Mouse (Mus musculus): ENCODE data around the gene Kcnj6. TPM values are rescaled to one million over a fixed set of nuclear protein-coding genes. Genes with fewer than 3 reads are reported as not detected.

The Kcnj6 gene
- polyA plus RNA-seq, 1 experiment from 2014 or later = not detected

DNA sequence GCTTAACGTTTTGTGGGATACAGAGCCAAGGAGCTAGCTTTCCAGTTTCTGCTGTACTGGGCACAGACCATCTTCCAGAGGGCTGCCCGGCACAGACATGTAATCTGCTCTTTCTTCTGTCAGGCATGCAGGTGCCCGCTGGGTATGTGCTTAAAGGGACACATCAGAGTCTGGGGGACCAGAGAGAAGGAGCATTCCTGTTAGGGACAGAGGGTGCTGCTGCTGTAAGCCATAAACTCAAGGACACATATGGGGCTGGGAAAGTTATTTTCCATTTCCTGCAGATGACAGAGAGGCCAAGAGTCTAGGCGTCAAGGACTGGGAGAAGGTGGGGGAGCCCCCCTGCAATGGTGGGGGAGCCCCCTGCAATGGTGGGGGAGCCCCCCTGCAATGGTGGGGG lies 278.0 kb downstream of the Kcnj6 start:
- Histone ChIP-seq H3K36me3 (ENCODE audit: insufficient read depth, low read length) (no peaks in the 10 kb centered on the region), H3K9me3 (ENCODE audit: low read length) (peaks cover 8% of the 10 kb centered on the region), H3K4me1 (ENCODE audit: insufficient read depth, low read length) (peaks cover 11% of the 10 kb centered on the region), H3K27ac (ENCODE audit: low read length) (no peak overlapping the region), H3K9ac (replicated peaks; ENCODE audit: low read length) (no peak overlapping the region), H3K27me3 (ENCODE audit: insufficient read depth, low read length) (no peaks in the 10 kb centered on the region), H3K4me3 (ENCODE audit: low read length) (no peak overlapping the region), H3K4me2 (replicated peaks; ENCODE audit: low read depth, low read length) (no peak overlapping the region)
- no peak for ATAC-seq (ENCODE audit: low FRiP score, low TSS enrichment)
- WGBS = 64% methylated on average over 4 of the region's 4 CpGs

DNA sequence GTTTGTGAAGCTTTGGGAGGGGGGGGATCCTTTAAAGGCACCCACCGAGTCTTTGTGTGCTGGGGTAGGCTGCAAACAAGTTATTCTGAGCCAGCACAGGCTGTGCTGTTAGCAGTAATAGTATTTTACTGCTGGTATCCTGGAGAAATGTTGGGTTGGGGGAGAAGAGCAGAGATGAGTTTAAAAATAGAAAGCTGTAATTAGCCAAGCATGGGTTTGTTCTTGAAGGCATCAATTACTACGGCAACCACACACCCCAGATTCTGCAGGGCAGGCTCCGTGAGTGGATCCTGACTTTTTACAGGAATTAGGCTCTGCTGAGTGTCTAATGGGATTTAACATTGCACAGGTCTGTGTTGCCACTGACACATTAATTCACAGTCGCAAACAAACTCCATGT lies 278.6 kb downstream of the Kcnj6 start:
- Histone ChIP-seq H3K36me3 (ENCODE audit: insufficient read depth, low read length) (no peaks in the 10 kb centered on the region), H3K9me3 (ENCODE audit: low read length) (peaks cover 8% of the 10 kb centered on the region), H3K4me1 (ENCODE audit: insufficient read depth, low read length) (peaks cover 13% of the 10 kb centered on the region), H3K4me2 (replicated peaks; ENCODE audit: low read depth, low read length) (no peak overlapping the region), H3K27ac (ENCODE audit: low read length) (no peak overlapping the region), H3K9ac (replicated peaks; ENCODE audit: low read length) (no peak overlapping the region), H3K4me3 (ENCODE audit: low read length) (no peak overlapping the region), H3K27me3 (ENCODE audit: insufficient read depth, low read length) (no peaks in the 10 kb centered on the region)
- ATAC-seq (ENCODE audit: low FRiP score, low TSS enrichment) = no peak
- WGBS = 43% methylated on average over 4 of the region's 4 CpGs

GRCm38 (mm10) chr16:94717051-94717450 lies 280.4 kb downstream of the Kcnj6 start:
- H3K9ac ChIP-seq (replicated peaks; ENCODE audit: low read length) = no peak overlapping the region
- H3K27me3 ChIP-seq (ENCODE audit: insufficient read depth, low read length) = no peaks in the 10 kb centered on the region; the same call in 1 of the 2 replicates
- no peak for ATAC-seq (ENCODE audit: low FRiP score, low TSS enrichment)
- 95% methylated on average over 11 of the region's 11 CpGs for WGBS
- peaks cover 8% of the 10 kb centered on the region for H3K9me3 ChIP-seq (ENCODE audit: low read length)
- no peak overlapping the region for H3K4me2 ChIP-seq (replicated peaks; ENCODE audit: low read depth, low read length)
- no peaks in the 10 kb centered on the region for H3K36me3 ChIP-seq (ENCODE audit: insufficient read depth, low read length)
- peaks cover 17% of the 10 kb centered on the region for H3K4me1 ChIP-seq (ENCODE audit: insufficient read depth, low read length)
- H3K4me3 ChIP-seq (ENCODE audit: low read length) = no peak overlapping the region
- H3K27ac ChIP-seq (ENCODE audit: low read length) = no peak overlapping the region

DNA sequence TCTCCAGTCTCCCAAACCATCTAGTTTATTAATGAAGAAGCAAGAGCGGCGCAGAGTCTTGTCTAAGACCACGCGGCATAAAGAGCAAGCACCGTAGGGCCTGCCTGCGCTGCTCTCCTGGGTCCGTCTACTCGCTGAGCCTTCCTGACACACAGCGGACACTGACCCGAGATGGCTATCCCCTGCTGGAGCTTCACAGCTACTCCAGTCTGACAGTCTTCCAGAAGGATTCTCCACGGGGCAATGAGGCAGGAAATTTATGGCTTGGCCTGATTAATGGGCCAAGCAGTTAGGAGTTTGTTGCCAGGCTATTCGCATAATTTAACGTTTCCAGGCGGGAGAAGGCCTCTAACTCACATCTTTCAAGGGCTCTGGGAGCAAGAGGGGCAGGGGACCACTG lies 283.0 kb downstream of the Kcnj6 start:
- H3K4me3 ChIP-seq (ENCODE audit: low read length) = no peak overlapping the region
- H3K27ac ChIP-seq (ENCODE audit: low read length) = no peak overlapping the region
- H3K4me1 ChIP-seq (ENCODE audit: insufficient read depth, low read length) = peaks cover 17% of the 10 kb centered on the region
- H3K9me3 ChIP-seq (ENCODE audit: low read length) = peaks cover 8% of the 10 kb centered on the region
- peak overlapping the region; percentile 21 for H3K4me2 ChIP-seq (replicated peaks; ENCODE audit: low read depth, low read length)
- no peaks in the 10 kb centered on the region; the same call in 1 of the 2 replicates for H3K27me3 ChIP-seq (ENCODE audit: insufficient read depth, low read length)
- 16% methylated on average over 14 of the region's 14 CpGs for WGBS
- peak; percentile 77 for ATAC-seq (ENCODE audit: low FRiP score, low TSS enrichment)
- no peak overlapping the region for H3K9ac ChIP-seq (replicated peaks; ENCODE audit: low read length)
- H3K36me3 ChIP-seq (ENCODE audit: insufficient read depth, low read length) = no peaks in the 10 kb centered on the region

GRCm38 (mm10) chr16:94713480-94714094 lies 283.9 kb downstream of the Kcnj6 start:
- Histone ChIP-seq H3K9me3 (ENCODE audit: low read length) (peaks cover 8% of the 10 kb centered on the region), H3K4me2 (replicated peaks; ENCODE audit: low read depth, low read length) (peak overlapping the region; percentile 51), H3K9ac (replicated peaks; ENCODE audit: low read length) (peak overlapping the region; percentile 43), H3K27ac (ENCODE audit: low read length) (no peak overlapping the region), H3K36me3 (ENCODE audit: insufficient read depth, low read length) (no peaks in the 10 kb centered on the region), H3K27me3 (ENCODE audit: insufficient read depth, low read length) (no peaks in the 10 kb centered on the region; the same call in 1 of the 2 replicates), H3K4me1 (ENCODE audit: insufficient read depth, low read length) (peaks cover 17% of the 10 kb centered on the region), H3K4me3 (ENCODE audit: low read length) (peak overlapping the region; percentile 26)
- ATAC-seq (ENCODE audit: low FRiP score, low TSS enrichment) = peak; percentile 86
- WGBS = 9% methylated on average over 25 of the region's 25 CpGs

DNA sequence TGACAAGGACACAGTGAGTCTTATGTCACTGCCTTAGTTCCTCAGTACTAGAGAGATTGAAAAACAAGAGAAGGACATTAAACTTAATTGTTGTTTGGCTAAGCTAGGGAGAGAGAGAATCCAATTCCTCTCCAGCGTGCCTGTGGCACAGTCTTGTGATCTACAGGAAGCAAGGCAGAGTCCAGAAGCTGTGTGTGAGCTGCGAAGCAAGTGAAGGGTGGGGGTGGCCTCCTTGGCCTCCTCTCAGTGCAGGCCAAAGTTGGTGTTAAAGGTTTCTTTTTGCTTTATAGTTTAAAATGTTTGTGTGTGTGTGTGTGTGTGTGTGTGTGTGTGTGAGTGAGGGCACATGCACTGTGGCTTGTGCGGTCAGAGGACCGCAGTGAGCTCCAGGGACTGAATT lies 295.5 kb downstream of the Kcnj6 start:
- no peak for ATAC-seq (ENCODE audit: low FRiP score, low TSS enrichment)
- no peak overlapping the region for H3K27ac ChIP-seq (ENCODE audit: low read length)
- 63% methylated on average over 4 of the region's 4 CpGs for WGBS
- H3K4me2 ChIP-seq (replicated peaks; ENCODE audit: low read depth, low read length) = no peak overlapping the region
- no peak overlapping the region for H3K9ac ChIP-seq (replicated peaks; ENCODE audit: low read length)
- H3K4me1 ChIP-seq (ENCODE audit: insufficient read depth, low read length) = no peaks in the 10 kb centered on the region; the same call in 1 of the 2 replicates
- H3K36me3 ChIP-seq (ENCODE audit: insufficient read depth, low read length) = no peaks in the 10 kb centered on the region
- no peaks in the 10 kb centered on the region for H3K9me3 ChIP-seq (ENCODE audit: low read length)
- H3K4me3 ChIP-seq (ENCODE audit: low read length) = no peak overlapping the region
- H3K27me3 ChIP-seq (ENCODE audit: insufficient read depth, low read length) = no peaks in the 10 kb centered on the region

DNA sequence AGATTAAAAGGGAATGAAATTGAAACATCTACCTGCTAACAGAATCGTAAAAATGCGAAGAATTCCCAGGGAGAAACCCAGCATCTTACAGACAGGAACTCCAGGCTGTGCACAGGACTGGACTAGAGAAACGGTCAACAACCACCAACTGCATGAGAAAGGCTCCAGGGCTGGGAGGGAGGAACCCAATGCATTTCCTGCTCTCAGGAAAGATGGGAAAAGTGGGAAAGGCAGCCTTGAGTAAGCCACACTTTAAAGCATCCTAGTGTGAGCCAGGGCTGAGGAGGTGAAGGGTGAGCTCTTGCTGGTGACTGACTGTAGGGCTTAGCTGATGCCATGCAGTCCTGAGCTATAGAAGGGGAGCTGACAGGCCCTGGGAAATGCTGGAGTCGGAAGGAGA lies 296.4 kb downstream of the Kcnj6 start:
- Histone ChIP-seq H3K27me3 (ENCODE audit: insufficient read depth, low read length) (no peaks in the 10 kb centered on the region), H3K9me3 (ENCODE audit: low read length) (no peaks in the 10 kb centered on the region), H3K4me2 (replicated peaks; ENCODE audit: low read depth, low read length) (no peak overlapping the region), H3K4me3 (ENCODE audit: low read length) (no peak overlapping the region), H3K4me1 (ENCODE audit: insufficient read depth, low read length) (no peaks in the 10 kb centered on the region; the same call in 1 of the 2 replicates), H3K9ac (replicated peaks; ENCODE audit: low read length) (no peak overlapping the region), H3K27ac (ENCODE audit: low read length) (no peak overlapping the region), H3K36me3 (ENCODE audit: insufficient read depth, low read length) (no peaks in the 10 kb centered on the region)
- WGBS = 77% methylated on average over 4 of the region's 4 CpGs
- ATAC-seq (ENCODE audit: low FRiP score, low TSS enrichment) = no peak

Small RNA genes lying within 50 kb of the gene (microRNA-seq; reads per million reads assigned to microRNA genes)
- not detected for gene Gm22745
